Mouse (Mus musculus): ENCODE results near the gene Tcta. TPM values are rescaled to one million over a fixed set of nuclear protein-coding genes. Genes with fewer than 3 reads are reported as not detected.

Tcta gene
- total and polyA plus RNA-seq, 3 experiments, result 3.4 to 7.0 TPM; not detected in 1

GRCm38 (mm10) chr9:108263690-108264190, 42.2 kb downstream of the Tcta start, which contains the start of gene Dag1 (continued):
- TF ChIP-seq CHD1 (IDR thresholded peaks at IDR 0.05; ENCODE audit: low read depth, low read length) (no peak), GABPA (IDR thresholded peaks at IDR 0.05; ENCODE audit: low read depth, low read length) (no peak), MYC (IDR thresholded peaks at IDR 0.05; ENCODE audit: low read depth, low read length) (no peak), MAFK (IDR thresholded peaks at IDR 0.05; ENCODE audit: borderline replicate concordance, low read depth, low read length) (no peak), JUND (IDR thresholded peaks at IDR 0.05; ENCODE audit: low read depth, low read length) (no peak), SMC3 (IDR thresholded peaks at IDR 0.05; ENCODE audit: low read depth, low read length) (no peak), MEF2A (IDR thresholded peaks at IDR 0.05; ENCODE audit: extremely low read depth, insufficient replicate concordance, low read depth, low read length, poor library complexity, severe bottlenecking) (no peak), GATA1 (IDR thresholded peaks at IDR 0.05; ENCODE audit: low read depth, low read length) (no peak), POLR2AphosphoS2 (IDR thresholded peaks at IDR 0.05; ENCODE audit: low read length) (no peak), ZMIZ1 (IDR thresholded peaks at IDR 0.05; ENCODE audit: low read depth, low read length) (0 out of 2 replicates have a peak, but pooled peaks have one; percentile 26), ZKSCAN1 (IDR thresholded peaks at IDR 0.05; ENCODE audit: low read depth, low read length) (no peak), TCF12 (IDR thresholded peaks at IDR 0.05; ENCODE audit: low read depth, low read length) (peak; percentile 40; the same call in 1 of the 2 replicates), ZNF384 (IDR thresholded peaks at IDR 0.05; ENCODE audit: low read depth, low read length) (no peak), CHD2 (IDR thresholded peaks at IDR 0.05; ENCODE audit: low read length) (no peak; the same call in 1 of the 2 replicates)

- Histone ChIP-seq H3K4me3 (ENCODE audit: control insufficient read depth in 1 of 2, insufficient read depth in 1 of 2, low read depth in 2 of 2, low read length in 2 of 2) (peak overlapping the region; percentile 54 to 74), H3K9ac (ENCODE audit: control insufficient read depth, low read depth, low read length, poor library complexity, severe bottlenecking) (peak overlapping the region; percentile 84), H3K79me2 (ENCODE audit: control insufficient read depth, insufficient read depth, low read length, poor library complexity) (peaks cover 12% of the 10 kb centered on the region), H3K27ac (ENCODE audit: control insufficient read depth, low read depth, low read length) (peak overlapping the region; percentile 24), H3K9me3 (replicated peaks; ENCODE audit: insufficient read depth, low read length) (no peaks in the 10 kb centered on the region), H3K4me1 (ENCODE audit: control insufficient read depth in 1 of 2, insufficient read depth in 2 of 2, low read length in 2 of 2) (peaks cover 2 to 41% of the 10 kb centered on the region in 2 experiments), H3K27me3 (ENCODE audit: control insufficient read depth in 1 of 2, insufficient read depth in 2 of 2, low read length in 2 of 2) (no peaks in the 10 kb centered on the region), H3K36me3 (ENCODE audit: control insufficient read depth in 1 of 2, insufficient read depth in 2 of 2, low read length in 2 of 2) (peaks cover 0 to 33% of the 10 kb centered on the region in 2 experiments; a peak in 2 of 4 replicates)
- TF ChIP-seq POLR2A (IDR thresholded peaks at IDR 0.05; ENCODE audit: control insufficient read depth in 1 of 2, insufficient read depth in 1 of 2, low read depth in 1 of 2, low read length in 2 of 2, poor library complexity in 1 of 2) (peak in 1 of 2 experiments; percentile 42; a peak in 1 of 4 replicates), CHD1 (IDR thresholded peaks at IDR 0.05; ENCODE audit: low read depth, low read length) (0 out of 2 replicates have a peak, but pooled peaks have one; percentile 1), ZC3H11A (IDR thresholded peaks at IDR 0.05; ENCODE audit: low read depth, low read length) (no peak), TBP (IDR thresholded peaks at IDR 0.05; ENCODE audit: low read depth, low read length) (no peak), MYC (IDR thresholded peaks at IDR 0.05; ENCODE audit: low read depth, low read length) (no peak), MYB (IDR thresholded peaks at IDR 0.05; ENCODE audit: low read depth, low read length) (no peak), SIN3A (IDR thresholded peaks at IDR 0.05; ENCODE audit: low read length) (no peak), GABPA (IDR thresholded peaks at IDR 0.05; ENCODE audit: low read depth, low read length) (no peak), SMC3 (IDR thresholded peaks at IDR 0.05; ENCODE audit: low read depth, low read length) (no peak), USF1 (IDR thresholded peaks at IDR 0.05; ENCODE audit: low read depth, low read length) (no peak)
- DNase-seq (ENCODE audit: low read depth, low spot score), result peak; percentile 50
Observed at GRCm38 (mm10) chr9:108263131-108263681, 42.8 kb downstream of the Tcta start.

All from MEL (cell line).